Mouse (Mus musculus) T-cell, adult 66 days (primary cell): ENCODE results near the gene Taar6. TPM values are rescaled to one million over a fixed set of nuclear protein-coding genes. Genes with fewer than 3 reads are reported as not detected.

Experiments
- total RNA-seq, 2 experiments: library from RNA; stranded (reverse); gene quantifications; 3 replicates in 1 of 2; 4 replicates in 1 of 2; pipeline ENCODE4 v1.2.4; 2023

Gene Taar6
- total RNA-seq = not detected

GRCm38 (mm10) chr10:23985546-23985945 is at the start of gene Taar6:
TSS of gene Taar6 (minus strand) at chr10:23985646.

DNA sequence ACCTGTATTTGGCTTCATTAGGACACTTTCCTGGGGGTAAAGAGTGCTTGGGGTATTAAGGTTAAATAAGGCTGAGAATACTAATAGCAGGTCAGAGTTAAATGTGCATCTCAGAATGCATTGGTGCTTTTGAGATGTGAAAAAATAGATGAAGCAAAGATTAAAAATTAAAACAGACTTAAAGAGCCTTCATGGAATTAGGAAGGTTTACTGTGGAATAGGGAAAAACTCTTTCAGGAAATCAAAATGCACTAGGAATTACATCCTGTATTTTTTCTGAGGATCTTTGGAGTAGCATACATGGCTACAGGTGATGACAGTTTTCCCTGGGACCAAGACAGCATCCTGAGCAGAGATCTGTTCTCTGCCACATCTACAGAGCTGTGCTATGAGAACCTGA is 41.5 kb upstream of the Taar6 start, which contains the start of gene Taar7d:
TSS of gene Taar7d (plus strand) at position 301 of the 400 bp plus-strand sequence.

DNA sequence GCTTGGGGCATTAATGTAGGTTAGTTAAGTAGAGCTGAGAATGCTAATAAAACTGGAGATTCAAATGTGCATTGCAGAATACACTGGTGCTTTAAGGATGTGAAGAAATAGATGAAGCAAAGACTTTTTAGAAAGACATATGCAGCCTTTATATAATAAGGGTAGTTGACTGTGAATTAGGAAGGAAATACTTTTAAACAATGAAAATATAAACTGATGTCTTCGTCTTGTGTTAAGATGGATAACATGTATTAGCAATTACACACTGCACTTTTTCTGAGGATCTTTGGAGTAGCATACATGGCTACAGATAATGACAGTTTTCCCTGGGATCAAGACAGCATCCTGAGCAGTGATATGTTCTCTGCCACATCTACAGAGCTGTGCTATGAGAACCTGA is 14.2 kb upstream of the Taar6 start, which contains the start of gene Taar7b:
TSS of gene Taar7b (plus strand) at position 301 of the 400 bp plus-strand sequence.

GRCm38 (mm10) chr10:23993381-23993780 is 7.9 kb upstream of the Taar6 start, which contains the start of gene Taar7a:
TSS of gene Taar7a (minus strand) at chr10:23993481.

GRCm38 (mm10) chr10:23970656-23971165 is 14.7 kb downstream of the Taar6 start, which contains the start of gene Taar5:
TSS of gene Taar5 (plus strand) at chr10:23970706.

GRCm38 (mm10) chr10:23960444-23960915 is 25.0 kb downstream of the Taar6 start, which contains the start of gene Taar4:
TSS of gene Taar4 (plus strand) at chr10:23960494.

GRCm38 (mm10) chr10:23949508-23950005 is 35.9 kb downstream of the Taar6 start, which contains the start of gene Taar3:
TSS of gene Taar3 (plus strand) at chr10:23949558.

DNA sequence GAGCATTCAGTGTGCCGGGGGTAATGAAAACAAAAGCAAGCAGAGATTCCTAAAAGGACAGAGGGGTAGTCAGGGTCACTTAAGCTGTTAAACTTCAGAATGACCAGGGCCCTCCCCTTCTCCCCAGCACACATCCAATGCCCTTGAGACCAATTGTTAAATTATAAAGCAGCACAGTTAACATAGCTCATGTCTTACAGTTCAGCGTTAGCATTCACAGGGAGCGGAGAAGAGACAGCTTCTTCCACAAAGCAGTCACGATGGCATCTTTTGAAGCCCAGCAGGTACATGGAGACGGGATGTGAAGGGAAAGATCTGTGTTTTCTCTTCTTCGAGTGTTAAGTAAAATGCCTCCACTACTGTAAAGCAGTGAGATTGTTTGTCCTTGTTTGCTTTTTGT is 47.1 kb downstream of the Taar6 start, which contains the start of gene Taar2:
TSS of gene Taar2 (plus strand) at position 261 of the 400 bp plus-strand sequence.

Other genes starting within 250 kb of the Taar6 start
- 1,000 to 10,000 TPM in 1 of 2 experiments, 100 to 1,000 TPM in 1; 994 to 1,362 TPM for gene Rps12, start 198.4 kb downstream of the Taar6 start, total RNA-seq
- under 1 TPM in 1 of 2 experiments, not detected in 1; 0.86 TPM for gene Slc18b1, start 188.7 kb downstream of the Taar6 start, total RNA-seq
- not detected for gene Vnn3, start 134.2 kb downstream of the Taar6 start, total RNA-seq
- gene Vnn1, start 91.0 kb downstream of the Taar6 start, total RNA-seq = not detected
- gene Taar1, start 65.3 kb downstream of the Taar6 start, total RNA-seq = not detected
- gene Taar2, start 47.1 kb downstream of the Taar6 start, total RNA-seq = not detected
- gene Taar3, start 36.1 kb downstream of the Taar6 start, total RNA-seq = not detected
- gene Taar4, start 25.2 kb downstream of the Taar6 start, total RNA-seq = not detected
- gene Taar5, start 14.9 kb downstream of the Taar6 start, total RNA-seq = not detected
- gene Taar7a, start 7.8 kb upstream of the Taar6 start, total RNA-seq = not detected
- not detected for gene Taar7b, start 14.3 kb upstream of the Taar6 start, total RNA-seq
- gene Taar7d, start 41.6 kb upstream of the Taar6 start, total RNA-seq = not detected
- not detected for gene Taar7e, start 52.0 kb upstream of the Taar6 start, total RNA-seq
- gene Taar7f, start 63.9 kb upstream of the Taar6 start, total RNA-seq = not detected
- gene Taar8a, start 90.9 kb upstream of the Taar6 start, total RNA-seq = not detected
- not detected for gene Taar8b, start 106.6 kb upstream of the Taar6 start, total RNA-seq
- gene Taar8c, start 116.3 kb upstream of the Taar6 start, total RNA-seq = not detected
- not detected for gene Taar9, start 123.9 kb upstream of the Taar6 start, total RNA-seq
- gene Stx7, start 163.7 kb upstream of the Taar6 start, total RNA-seq = 10 to 100 TPM; 21.0 to 21.9 TPM
- not detected for gene Moxd1, start 237.9 kb upstream of the Taar6 start, total RNA-seq